9 mouse cellular contexts compared by ENCODE assay signal in genomic region chr9:116041369-116041768, GRCm38 (mm10).
"Had no signal": no experiment of that assay in that cellular context is flagged by ENCODE, and none has a peak within 500 bp of the region (broad histone marks: within the 10 kb centered on the region; RNA-seq: fewer than 3 reads in every experiment).

No protein-coding gene starts in this region.

- H3K36me3 ChIP-seq: limb, embryonic 10.5 days; liver, embryonic 15.5 days had no signal

- H3K9me3 ChIP-seq: limb, embryonic 10.5 days; liver, embryonic 15.5 days; megakaryocyte, embryonic 14.5 days had no signal

- H3K4me1 ChIP-seq: limb, embryonic 10.5 days; liver, embryonic 15.5 days had no signal

- H3K9ac ChIP-seq: liver, embryonic 15.5 days had no signal

- H3K27me3 ChIP-seq: liver, embryonic 15.5 days had no signal

- H3K4me3 ChIP-seq: left cerebral cortex, adult 2 months; limb, embryonic 10.5 days; liver, embryonic 15.5 days had no signal

- H3K27ac ChIP-seq: left cerebral cortex, adult 2 months; limb, embryonic 10.5 days; liver, embryonic 15.5 days; stomach, postnatal 0 days had no signal

- H3K4me2 ChIP-seq: liver, embryonic 11.5 days; liver, embryonic 15.5 days; midbrain, embryonic 11.5 days had no signal

- ATAC-seq: intestine, embryonic 16.5 days; lung, postnatal 0 days had no signal
